Mouse (Mus musculus): Measurements from ENCODE around the gene Prom1. TPM values are rescaled to one million over a fixed set of nuclear protein-coding genes. Genes with fewer than 3 reads are reported as not detected.

Gene Prom1
- polyA plus RNA-seq, 1 experiment from 2014 or later, result 136 TPM

- no peak overlapping the region for H3K4me3 ChIP-seq (ENCODE audit: low read depth, low read length)
- H3K36me3 ChIP-seq (ENCODE audit: control insufficient read depth, insufficient read depth, low read length), result no peaks in the 10 kb centered on the region
- H3K27ac ChIP-seq (ENCODE audit: low read depth, low read length), result no peak overlapping the region
- H3K9ac ChIP-seq (ENCODE audit: low read depth, low read length), result no peak overlapping the region
- WGBS, result 89% methylated on average over 7 of the region's 7 CpGs
- H3K9me3 ChIP-seq (ENCODE audit: control insufficient read depth, low read length), result no peaks in the 10 kb centered on the region
- H3K27me3 ChIP-seq (ENCODE audit: control insufficient read depth, insufficient read depth, low read length), result no peaks in the 10 kb centered on the region
- no peaks in the 10 kb centered on the region for H3K4me1 ChIP-seq (replicated peaks; ENCODE audit: control insufficient read depth, insufficient read depth, low read length)
- DNase-seq (ENCODE audit: low spot score), result no peak
- no peak for ATAC-seq (ENCODE audit: low FRiP score)
- H3K4me2 ChIP-seq (replicated peaks; ENCODE audit: low read depth, low read length), result no peak overlapping the region
These were observed 31.2 kb downstream of the Prom1 start for GRCm38 (mm10) chr5:44070529-44071133.

GRCm38 (mm10) chr5:44058258-44058657 is 43.6 kb downstream of the Prom1 start:
- Histone ChIP-seq H3K27ac (ENCODE audit: low read depth, low read length) (no peak overlapping the region), H3K36me3 (ENCODE audit: control insufficient read depth, insufficient read depth, low read length) (peaks cover 4% of the 10 kb centered on the region; the same call in 1 of the 2 replicates), H3K9me3 (ENCODE audit: control insufficient read depth, low read length) (no peaks in the 10 kb centered on the region), H3K27me3 (ENCODE audit: control insufficient read depth, insufficient read depth, low read length) (no peaks in the 10 kb centered on the region), H3K4me1 (replicated peaks; ENCODE audit: control insufficient read depth, insufficient read depth, low read length) (no peaks in the 10 kb centered on the region), H3K4me3 (ENCODE audit: low read depth, low read length) (no peak overlapping the region), H3K4me2 (replicated peaks; ENCODE audit: low read depth, low read length) (no peak overlapping the region), H3K9ac (ENCODE audit: low read depth, low read length) (no peak overlapping the region)
- DNase-seq (ENCODE audit: low spot score) (no peak), ATAC-seq (ENCODE audit: low FRiP score) (no peak)
- 96% methylated on average over 3 of the region's 3 CpGs for WGBS

DNA sequence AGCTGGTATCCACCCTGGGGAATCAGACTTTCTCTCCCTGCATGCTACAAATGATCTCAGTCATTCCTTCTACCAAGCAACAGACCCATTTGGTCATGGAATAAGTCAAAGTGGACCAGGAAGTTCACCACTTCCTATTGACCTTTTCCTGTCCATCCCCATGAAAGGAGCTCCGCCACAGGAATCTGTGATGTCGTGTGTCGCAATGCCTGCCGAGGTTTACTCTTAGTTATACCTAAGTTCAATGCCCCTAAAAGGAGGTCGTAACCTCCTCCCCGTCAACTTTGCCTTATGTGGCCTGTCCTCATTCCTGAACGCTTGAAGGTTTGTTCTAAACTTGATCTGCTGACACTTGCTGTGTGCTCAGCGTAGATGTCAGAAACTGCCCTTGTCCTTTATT is 51.6 kb downstream of the Prom1 start:
- Histone ChIP-seq H3K4me2 (replicated peaks; ENCODE audit: low read depth, low read length) (no peak overlapping the region), H3K9ac (ENCODE audit: low read depth, low read length) (no peak overlapping the region), H3K9me3 (ENCODE audit: control insufficient read depth, low read length) (no peaks in the 10 kb centered on the region), H3K4me3 (ENCODE audit: low read depth, low read length) (no peak overlapping the region), H3K4me1 (replicated peaks; ENCODE audit: control insufficient read depth, insufficient read depth, low read length) (no peaks in the 10 kb centered on the region), H3K27ac (ENCODE audit: low read depth, low read length) (no peak overlapping the region), H3K27me3 (ENCODE audit: control insufficient read depth, insufficient read depth, low read length) (no peaks in the 10 kb centered on the region), H3K36me3 (ENCODE audit: control insufficient read depth, insufficient read depth, low read length) (no peaks in the 10 kb centered on the region)
- DNase-seq (ENCODE audit: low spot score) (no peak), ATAC-seq (ENCODE audit: low FRiP score) (no peak)
- 82% methylated on average over 8 of the region's 8 CpGs for WGBS

- DNase-seq (ENCODE audit: low spot score) (no peak), ATAC-seq (ENCODE audit: low FRiP score) (no peak)
- Histone ChIP-seq H3K9me3 (ENCODE audit: control insufficient read depth, low read length) (no peaks in the 10 kb centered on the region), H3K4me2 (replicated peaks; ENCODE audit: low read depth, low read length) (no peak overlapping the region), H3K4me3 (ENCODE audit: low read depth, low read length) (no peak overlapping the region), H3K27ac (ENCODE audit: low read depth, low read length) (no peak overlapping the region), H3K9ac (ENCODE audit: low read depth, low read length) (no peak overlapping the region), H3K36me3 (ENCODE audit: control insufficient read depth, insufficient read depth, low read length) (no peaks in the 10 kb centered on the region), H3K27me3 (ENCODE audit: control insufficient read depth, insufficient read depth, low read length) (no peaks in the 10 kb centered on the region), H3K4me1 (replicated peaks; ENCODE audit: control insufficient read depth, insufficient read depth, low read length) (no peaks in the 10 kb centered on the region)
- WGBS, result 71% methylated on average over 6 of the region's 6 CpGs
These were observed 52.3 kb downstream of the Prom1 start for GRCm38 (mm10) chr5:44049395-44049976.

DNA sequence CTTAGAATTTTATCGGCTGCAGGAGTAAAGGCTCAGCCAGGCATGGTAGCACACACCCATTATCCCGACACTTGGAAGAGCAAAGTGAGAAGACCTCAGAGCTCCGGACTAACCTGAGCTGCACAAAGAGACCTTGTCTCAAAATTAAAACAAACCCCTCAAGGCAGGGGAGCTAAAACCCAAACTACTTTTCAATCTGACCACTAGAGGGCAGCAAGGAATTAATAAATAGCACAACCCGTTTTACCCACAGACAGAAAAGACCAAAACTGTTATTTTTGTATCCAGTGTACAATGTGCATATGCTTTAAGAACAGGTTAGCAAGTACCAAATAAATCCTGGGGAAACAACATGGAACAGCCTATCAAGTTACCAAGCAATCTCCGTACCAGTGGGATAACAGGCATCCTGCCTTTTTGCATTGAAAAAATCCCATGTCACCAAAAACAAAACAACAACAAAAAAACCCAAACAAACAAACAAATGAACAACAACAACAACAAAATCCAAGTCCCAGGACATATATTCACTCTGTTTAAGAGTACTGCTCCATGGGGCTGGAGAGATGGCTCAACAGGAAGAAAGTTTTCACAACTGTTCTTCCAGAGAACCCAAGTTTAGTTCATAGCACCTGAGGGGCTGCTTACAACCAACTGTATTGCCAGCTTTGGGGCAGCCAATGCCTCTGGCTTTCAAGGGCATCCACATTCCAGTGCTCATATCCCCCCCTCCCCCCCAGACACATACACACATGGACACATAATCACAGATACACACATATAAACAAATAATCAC is 53.1 kb downstream of the Prom1 start:
- Histone ChIP-seq H3K9ac (ENCODE audit: low read depth, low read length) (no peak overlapping the region), H3K4me3 (ENCODE audit: low read depth, low read length) (no peak overlapping the region), H3K27me3 (ENCODE audit: control insufficient read depth, insufficient read depth, low read length) (no peaks in the 10 kb centered on the region), H3K4me2 (replicated peaks; ENCODE audit: low read depth, low read length) (no peak overlapping the region), H3K9me3 (ENCODE audit: control insufficient read depth, low read length) (no peaks in the 10 kb centered on the region), H3K4me1 (replicated peaks; ENCODE audit: control insufficient read depth, insufficient read depth, low read length) (no peaks in the 10 kb centered on the region), H3K36me3 (ENCODE audit: control insufficient read depth, insufficient read depth, low read length) (no peaks in the 10 kb centered on the region), H3K27ac (ENCODE audit: low read depth, low read length) (no peak overlapping the region)
- peak; percentile 43; the same call in 1 of the 2 replicates for ATAC-seq (ENCODE audit: low FRiP score)
- WGBS, result 49% methylated on average over 5 of the region's 5 CpGs
- DNase-seq (ENCODE audit: low spot score), result peak; percentile 66

- Histone ChIP-seq H3K4me2 (replicated peaks; ENCODE audit: low read depth, low read length) (no peak overlapping the region), H3K4me3 (ENCODE audit: low read depth, low read length) (no peak overlapping the region), H3K9me3 (ENCODE audit: control insufficient read depth, low read length) (no peaks in the 10 kb centered on the region), H3K4me1 (replicated peaks; ENCODE audit: control insufficient read depth, insufficient read depth, low read length) (no peaks in the 10 kb centered on the region), H3K27ac (ENCODE audit: low read depth, low read length) (no peak overlapping the region), H3K36me3 (ENCODE audit: control insufficient read depth, insufficient read depth, low read length) (peaks cover 4% of the 10 kb centered on the region; the same call in 1 of the 2 replicates), H3K9ac (ENCODE audit: low read depth, low read length) (no peak overlapping the region), H3K27me3 (ENCODE audit: control insufficient read depth, insufficient read depth, low read length) (no peaks in the 10 kb centered on the region)
- DNase-seq (ENCODE audit: low spot score) (no peak), ATAC-seq (ENCODE audit: low FRiP score) (no peak)
- 56% methylated on average over 1 of the region's 1 CpGs for WGBS
These were observed 60.1 kb downstream of the Prom1 start for GRCm38 (mm10) chr5:44041725-44042124.

- DNase-seq (ENCODE audit: low spot score), result no peak
- Histone ChIP-seq H3K9ac (ENCODE audit: low read depth, low read length) (no peak overlapping the region), H3K4me1 (replicated peaks; ENCODE audit: control insufficient read depth, insufficient read depth, low read length) (no peaks in the 10 kb centered on the region), H3K4me2 (replicated peaks; ENCODE audit: low read depth, low read length) (no peak overlapping the region), H3K27ac (ENCODE audit: low read depth, low read length) (no peak overlapping the region), H3K36me3 (ENCODE audit: control insufficient read depth, insufficient read depth, low read length) (peaks cover 4% of the 10 kb centered on the region; the same call in 1 of the 2 replicates), H3K27me3 (ENCODE audit: control insufficient read depth, insufficient read depth, low read length) (no peaks in the 10 kb centered on the region), H3K9me3 (ENCODE audit: control insufficient read depth, low read length) (no peaks in the 10 kb centered on the region), H3K4me3 (ENCODE audit: low read depth, low read length) (no peak overlapping the region)
- 78% methylated on average over 3 of the region's 3 CpGs for WGBS
- no peak for ATAC-seq (ENCODE audit: low FRiP score)
These were observed 60.8 kb downstream of the Prom1 start for GRCm38 (mm10) chr5:44041056-44041455.

- no peak for ATAC-seq (ENCODE audit: low FRiP score)
- H3K27ac ChIP-seq (ENCODE audit: low read depth, low read length), result no peak overlapping the region
- H3K4me2 ChIP-seq (replicated peaks; ENCODE audit: low read depth, low read length), result no peak overlapping the region
- H3K27me3 ChIP-seq (ENCODE audit: control insufficient read depth, insufficient read depth, low read length), result no peaks in the 10 kb centered on the region
- H3K9ac ChIP-seq (ENCODE audit: low read depth, low read length), result no peak overlapping the region
- no peaks in the 10 kb centered on the region for H3K4me1 ChIP-seq (replicated peaks; ENCODE audit: control insufficient read depth, insufficient read depth, low read length)
- 90% methylated on average over 9 of the region's 9 CpGs for WGBS
- H3K36me3 ChIP-seq (ENCODE audit: control insufficient read depth, insufficient read depth, low read length), result peaks cover 5% of the 10 kb centered on the region; the same call in 1 of the 2 replicates
- no peak for DNase-seq (ENCODE audit: low spot score)
- H3K4me3 ChIP-seq (ENCODE audit: low read depth, low read length), result no peak overlapping the region
- H3K9me3 ChIP-seq (ENCODE audit: control insufficient read depth, low read length), result no peaks in the 10 kb centered on the region
These were observed 103.4 kb downstream of the Prom1 start for GRCm38 (mm10) chr5:43998295-43998989.

Measured in hindbrain, embryonic 11.5 days (tissue).